Comparison of ENCODE assay signal across 8 mouse cellular contexts in the genomic region with DNA sequence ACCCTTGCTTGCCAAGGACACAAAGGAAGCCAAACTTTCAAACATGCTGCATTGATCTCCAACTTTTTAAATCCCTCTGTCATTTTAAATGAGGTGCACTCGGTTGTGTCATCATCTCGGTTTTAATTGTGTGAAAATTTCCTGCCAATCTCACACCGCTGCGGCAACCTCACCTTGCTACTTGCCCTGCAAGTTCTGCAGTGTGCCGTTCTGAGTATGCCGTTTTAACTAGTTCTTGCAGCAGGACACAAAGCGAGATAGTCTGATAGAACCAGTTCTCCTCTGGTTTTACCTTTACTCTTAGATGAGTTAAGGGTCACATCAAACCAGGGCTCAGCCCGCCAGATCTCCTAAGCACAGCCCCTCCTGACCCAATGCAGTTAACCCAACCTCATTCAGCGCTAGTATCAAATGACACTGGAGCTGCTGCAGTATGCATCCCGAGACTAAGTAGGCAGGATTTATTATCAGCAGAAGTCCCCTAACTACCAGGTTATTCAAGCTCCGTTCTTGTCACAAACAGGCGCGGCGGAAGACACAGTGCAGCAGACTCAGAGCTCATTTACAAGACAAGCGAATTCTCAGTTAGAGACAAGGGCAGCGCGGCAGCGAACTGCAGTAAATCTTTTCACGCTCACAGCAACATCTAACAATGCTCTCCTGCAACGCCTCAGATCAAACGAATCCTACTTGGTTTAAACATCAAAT. TPM values are rescaled to one million over a fixed set of nuclear protein-coding genes. Genes with fewer than 3 reads are reported as not detected.
A peak's percentile ranks its signal among the peaks of the same experiment; 100 is the strongest.
DNase-seq lines count a peak whose midpoint lies in the region; ATAC-seq and TF ChIP-seq lines count a peak whose summit lies in the region.
"Had no signal": no experiment of that assay in that cellular context is flagged by ENCODE, and none has a peak within 500 bp of the region (broad histone marks: within the 10 kb centered on the region; RNA-seq: fewer than 3 reads in every experiment).

No protein-coding gene starts in this region.

- H3K9me3 ChIP-seq in embryonic facial prominence, embryonic 14.5 days (ENCODE audit: control insufficient read depth, low read length): no peaks in the 10 kb centered on the region
- no peaks in the 10 kb centered on the region for H3K9me3 ChIP-seq in neural tube, embryonic 15.5 days (replicated peaks)

- 7% methylated on average over 21 of the region's 21 CpGs for WGBS in embryonic facial prominence, embryonic 14.5 days
- 3% methylated on average over 21 of the region's 21 CpGs for WGBS in neural tube, embryonic 15.5 days

- TF ChIP-seq CTCF in layer of hippocampus, adult 2 months (conservative IDR thresholded peaks at IDR 0.05): no peak

- H3K27me3 ChIP-seq in embryonic facial prominence, embryonic 14.5 days (replicated peaks; ENCODE audit: control insufficient read depth, insufficient read depth, low read length): no peaks in the 10 kb centered on the region; the same call in 1 of the 2 replicates
- H3K27me3 ChIP-seq in neural tube, embryonic 15.5 days (replicated peaks): no peaks in the 10 kb centered on the region

- peak overlapping the region; percentile 36; the same call in 1 of the 2 replicates for H3K9ac ChIP-seq in embryonic facial prominence, embryonic 14.5 days (ENCODE audit: low read depth, low read length)
- H3K9ac ChIP-seq in neural tube, embryonic 15.5 days (replicated peaks): peak overlapping the region; percentile 33

- peak; percentile 63; the same call in 1 of the 2 replicates for ATAC-seq in embryonic facial prominence, embryonic 14.5 days (ENCODE audit: low read depth)
- ATAC-seq in neural tube, embryonic 15.5 days (ENCODE audit: low FRiP score): peak; percentile 77

- no peaks in the 10 kb centered on the region for H3K36me3 ChIP-seq in embryonic facial prominence, embryonic 14.5 days (ENCODE audit: control insufficient read depth, insufficient read depth, low read length)
- no peaks in the 10 kb centered on the region for H3K36me3 ChIP-seq in neural tube, embryonic 15.5 days

- H3K4me1 ChIP-seq in embryonic facial prominence, embryonic 14.5 days (ENCODE audit: control insufficient read depth, insufficient read depth, low read length): peaks cover 4% of the 10 kb centered on the region; the same call in 1 of the 2 replicates
- peaks cover 15% of the 10 kb centered on the region for H3K4me1 ChIP-seq in neural tube, embryonic 15.5 days

- peak overlapping the region; percentile 63 for H3K4me2 ChIP-seq in embryonic facial prominence, embryonic 14.5 days (ENCODE audit: low read depth, low read length)
- H3K4me2 ChIP-seq in neural tube, embryonic 15.5 days: peak overlapping the region; percentile 62

- H3K4me3 ChIP-seq in embryonic facial prominence, embryonic 14.5 days (ENCODE audit: low read depth, low read length): peak overlapping the region; percentile 33
- peak overlapping the region; percentile 50 for H3K4me3 ChIP-seq in layer of hippocampus, adult 2 months
- peak overlapping the region; percentile 36 for H3K4me3 ChIP-seq in neural tube, embryonic 15.5 days (replicated peaks)

- no peak overlapping the region for H3K27ac ChIP-seq in embryonic facial prominence, embryonic 14.5 days (replicated peaks; ENCODE audit: low read depth, low read length)
- peak overlapping the region; percentile 15; the same call in 1 of the 2 replicates for H3K27ac ChIP-seq in layer of hippocampus, adult 2 months
- H3K27ac ChIP-seq in neural tube, embryonic 15.5 days (replicated peaks): peak overlapping the region; percentile 54; the same call in 1 of the 2 replicates
- H3K27ac ChIP-seq: macrophage had no signal

- DNase-seq in ES-CJ7 (ENCODE audit: low read depth, low spot score) (peak; percentile 77), R1 (ENCODE audit: low read depth, low spot score) (peak; percentile 88)
- DNase-seq in embryonic facial prominence, embryonic 14.5 days (ENCODE audit: low spot score): peak; percentile 38
- DNase-seq in layer of hippocampus, adult 2 months (ENCODE audit: low spot score in 2 of 2): peak in 1 of 2 experiments; percentile 20
- DNase-seq in thymus, postnatal 25 days: no peak
- no peak for DNase-seq in spleen, postnatal 4 days (ENCODE audit: low spot score in 2 of 2)

RNA-seq across cellular contexts. Expression of a gene that starts 0.7 kb away (rescaled TPM):
- 0.67 and 0.84 TPM in 2 replicates for polyA plus RNA-seq in embryonic facial prominence, embryonic 14.5 days (2014; fragmentation: Nextera tagmentation; extraction: Ambion mirVana)
- 10 to 100 TPM; 62.2 to 63.7 TPM for total RNA-seq in layer of hippocampus, adult 2 months (2021)
- polyA plus RNA-seq in neural tube, embryonic 15.5 days (2015; fragmentation: Nextera tagmentation; extraction: Ambion mirVana): 23.4 and 29.8 TPM in 2 replicates
- polyA plus RNA-seq: macrophage had no signal

Comparison
In these comparisons a context has a peak if more than half of its experiments do, and no peak if none do; other contexts are left out.
1. DNase-seq: peak in ES-CJ7 (single experiment), R1 (single experiment) and embryonic facial prominence, embryonic 14.5 days (single experiment); none in thymus, postnatal 25 days (single experiment) and spleen, postnatal 4 days (0 of 2).
2. RNA of a gene that starts 0.7 kb away (polyA plus RNA-seq): 23.4 to 29.8 TPM in neural tube, embryonic 15.5 days; 0.67 to 0.84 TPM in embryonic facial prominence, embryonic 14.5 days; every median in the first group is over 10 times any median in the second.
3. Peak in every context shown above with its lines, with median percentiles within 50 percentile points of each other: H3K4me3 ChIP-seq.